Mouse (Mus musculus): ENCODE measurements at regions not wholly inside any gene's neighbourhood (a gene's known extent, or its start where the extent isn't known, plus 50 kb on each side); places are given as distances from the start of the nearest gene placed in this dataset.

DNA sequence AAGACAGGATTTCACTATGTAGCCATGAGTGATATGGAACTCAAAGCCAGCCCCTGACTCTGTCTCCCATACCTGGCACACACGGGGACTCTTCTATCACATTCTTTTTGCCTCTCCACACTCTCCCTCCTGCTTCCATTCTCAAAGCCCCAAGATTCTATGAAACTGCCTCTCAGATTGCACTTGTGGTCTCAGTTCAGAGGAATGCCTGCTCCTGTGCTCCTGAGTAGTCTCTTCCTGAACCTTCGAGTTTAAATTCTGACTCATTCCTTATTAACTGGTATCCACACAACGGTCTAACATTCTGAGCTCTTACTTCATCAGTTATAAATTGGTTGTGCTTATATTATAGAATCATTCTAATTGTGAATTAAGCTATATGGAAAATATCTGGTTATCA is 473.6 kb upstream of the A830018L16Rik start:
- no peak for DNase-seq (ENCODE audit: low spot score)
- intact Hi-C loops (cut with DNase I) = no loop called here

DNA sequence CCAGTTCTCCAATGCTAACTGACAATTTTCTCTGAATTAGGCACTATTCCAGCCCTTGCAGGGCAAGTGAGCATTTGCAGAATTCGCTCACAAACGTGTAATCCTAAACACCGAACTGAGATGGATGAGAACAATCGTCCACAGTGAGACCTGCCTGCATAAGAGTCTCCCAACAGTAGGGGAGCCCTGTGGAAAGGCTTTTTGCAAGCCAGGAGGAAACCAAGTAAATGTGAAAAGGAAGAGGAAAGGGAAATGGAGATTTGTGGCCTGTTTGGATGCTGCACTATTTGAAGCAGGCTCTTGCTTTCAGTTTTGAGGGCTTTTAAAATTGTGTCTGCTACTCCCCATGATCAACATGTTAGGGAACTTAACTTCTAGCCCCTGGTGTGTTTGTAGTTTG is 470.9 kb upstream of the A830018L16Rik start:
- intact Hi-C loops (cut with DNase I) = no loop called here
- DNase-seq (ENCODE audit: low spot score) = no peak
